Mouse (Mus musculus) G1E (cell line): ENCODE measurements at regions not wholly inside any gene's neighbourhood (a gene's known extent, or its start where the extent isn't known, plus 50 kb on each side); places are given as distances from the start of the nearest gene placed in this dataset.

Experiments
- CTCF ChIP-seq: IDR thresholded peaks from 2 replicates; pipeline ENCODE4 v1.5.1; 2012; ENCODE audit warnings: low read depth, low read length, inconsistent platforms, mixed read lengths
- GATA1 ChIP-seq: IDR thresholded peaks from 2 replicates; pipeline ENCODE4 v1.6.1; 2012; ENCODE audit warnings: borderline replicate concordance, low read length, inconsistent platforms, mixed read lengths
- GATA2 ChIP-seq: IDR thresholded peaks from 2 replicates; pipeline ENCODE4 v1.6.1; 2012; ENCODE audit warnings: low read depth, low read length, inconsistent platforms, borderline replicate concordance

- no peak for TF ChIP-seq CTCF
- TF ChIP-seq GATA2 = no peak
- no peak for TF ChIP-seq GATA1
These were observed 114.3 kb upstream of the Cobl start for GRCm38 (mm10) chr11:12578999-12579576.
